Mouse (Mus musculus) cortical plate, adult 2 months (tissue): Measurements from ENCODE around the gene Sf3b5.

Experiments used
- CTCF ChIP-seq: fragments of 200-500 bp; IDR thresholded peaks from 2 replicates; pipeline ENCODE4 v1.5.1; 2011; ENCODE audit warnings: mild to moderate bottlenecking, control low read depth, low read length; ENCODE audit not compliant: insufficient read depth; ENCODE audit errors: extremely low read depth
- POLR2A ChIP-seq: fragments of 200-500 bp; IDR thresholded peaks from 2 replicates; pipeline ENCODE4 v1.6.1; 2011; ENCODE audit warnings: mild to moderate bottlenecking, low read length, control low read depth; ENCODE audit not compliant: insufficient read depth; ENCODE audit errors: extremely low read depth

- TF ChIP-seq CTCF (no peak), POLR2A (no peak)
Observed at GRCm38 (mm10) chr10:13047816-13048215, 42.7 kb downstream of the Sf3b5 start.
